Comparison of ENCODE assay signal across 18 mouse cellular contexts in the genomic region with DNA sequence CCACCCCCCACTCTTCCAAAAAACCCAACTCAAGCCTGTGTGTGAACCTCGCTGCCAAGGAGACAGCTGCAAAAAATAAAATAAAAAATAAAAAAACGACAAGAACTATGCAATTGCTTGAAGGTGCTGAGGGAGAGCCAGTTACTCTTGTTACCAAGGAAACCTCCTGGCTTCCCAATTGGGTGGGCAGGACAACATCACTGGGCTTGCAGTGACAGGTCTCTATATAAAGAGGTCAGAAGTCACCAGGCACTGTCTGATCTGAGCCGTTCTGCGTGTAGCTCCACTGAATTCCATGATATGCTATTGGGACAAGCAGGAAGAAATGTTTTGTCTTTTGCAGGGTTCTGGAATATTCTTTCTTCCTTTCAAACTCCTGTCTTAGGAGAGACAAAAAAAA. TPM values are rescaled to one million over a fixed set of nuclear protein-coding genes. Genes with fewer than 3 reads are reported as not detected.
DNase-seq lines count a peak whose midpoint lies in the region; ATAC-seq and TF ChIP-seq lines count a peak whose summit lies in the region.
"Had no signal": no experiment of that assay in that cellular context is flagged by ENCODE, and none has a peak within 500 bp of the region (broad histone marks: within the 10 kb centered on the region; RNA-seq: fewer than 3 reads in every experiment).

No protein-coding gene starts in this region.

- no peak overlapping the region for H3K4me2 ChIP-seq in forebrain, embryonic 14.5 days (ENCODE audit: low read length)
- no peak overlapping the region for H3K4me2 ChIP-seq in forebrain, embryonic 15.5 days (replicated peaks)
- no peak overlapping the region for H3K4me2 ChIP-seq in kidney, embryonic 15.5 days
- H3K4me2 ChIP-seq in midbrain, embryonic 14.5 days (ENCODE audit: low read length), result no peak overlapping the region
- H3K4me2 ChIP-seq in liver, embryonic 11.5 days, result no peak overlapping the region
- H3K4me2 ChIP-seq: hindbrain, embryonic 15.5 days; neural tube, embryonic 13.5 days had no signal

- no peak overlapping the region for H3K27ac ChIP-seq in forebrain, embryonic 14.5 days (ENCODE audit: low read depth, low read length)
- no peak overlapping the region for H3K27ac ChIP-seq in forebrain, embryonic 15.5 days (replicated peaks)
- H3K27ac ChIP-seq in kidney, adult 2 months (ENCODE audit: insufficient read depth, low read depth, low read length), result peak overlapping the region; percentile 74
- H3K27ac ChIP-seq in kidney, embryonic 15.5 days, result no peak overlapping the region
- H3K27ac ChIP-seq in midbrain, embryonic 14.5 days (replicated peaks; ENCODE audit: low read depth, low read length), result no peak overlapping the region
- no peak overlapping the region for H3K27ac ChIP-seq in liver, embryonic 11.5 days (ENCODE audit: low read depth, low read length)
- H3K27ac ChIP-seq: heart, adult 2 months; hindbrain, embryonic 15.5 days; liver, embryonic 14.5 days; neural tube, embryonic 13.5 days had no signal

- no peaks in the 10 kb centered on the region for H3K36me3 ChIP-seq in forebrain, embryonic 14.5 days (ENCODE audit: control insufficient read depth, insufficient read depth, low read length)
- no peaks in the 10 kb centered on the region for H3K36me3 ChIP-seq in forebrain, embryonic 15.5 days
- no peaks in the 10 kb centered on the region for H3K36me3 ChIP-seq in kidney, adult 2 months (ENCODE audit: control insufficient read depth, insufficient read depth, low read length)
- no peaks in the 10 kb centered on the region for H3K36me3 ChIP-seq in kidney, embryonic 15.5 days
- H3K36me3 ChIP-seq in midbrain, embryonic 14.5 days (ENCODE audit: control insufficient read depth, insufficient read depth, low read length), result no peaks in the 10 kb centered on the region
- H3K36me3 ChIP-seq in liver, embryonic 11.5 days (ENCODE audit: control insufficient read depth, insufficient read depth, low read length), result no peaks in the 10 kb centered on the region
- H3K36me3 ChIP-seq: hindbrain, embryonic 15.5 days; neural tube, embryonic 13.5 days had no signal

- no peaks in the 10 kb centered on the region for H3K27me3 ChIP-seq in forebrain, embryonic 14.5 days (replicated peaks; ENCODE audit: control insufficient read depth, insufficient read depth, low read length)
- H3K27me3 ChIP-seq in forebrain, embryonic 15.5 days, result no peaks in the 10 kb centered on the region
- H3K27me3 ChIP-seq in kidney, adult 2 months (replicated peaks; ENCODE audit: control insufficient read depth, insufficient read depth, low read length), result no peaks in the 10 kb centered on the region
- H3K27me3 ChIP-seq in kidney, embryonic 15.5 days, result no peaks in the 10 kb centered on the region
- H3K27me3 ChIP-seq in midbrain, embryonic 14.5 days (ENCODE audit: control insufficient read depth, insufficient read depth, low read length), result no peaks in the 10 kb centered on the region
- no peaks in the 10 kb centered on the region for H3K27me3 ChIP-seq in liver, embryonic 11.5 days (replicated peaks; ENCODE audit: control insufficient read depth, insufficient read depth, low read length)
- H3K27me3 ChIP-seq: hindbrain, embryonic 15.5 days; neural tube, embryonic 13.5 days had no signal

- ATAC-seq in forebrain, embryonic 14.5 days, result no peak
- no peak for ATAC-seq in forebrain, embryonic 15.5 days (replicated peaks)
- no peak for ATAC-seq in kidney, embryonic 15.5 days (replicated peaks; ENCODE audit: low FRiP score)
- no peak for ATAC-seq in midbrain, embryonic 14.5 days (ENCODE audit: low FRiP score, low TSS enrichment)
- no peak for ATAC-seq in liver, embryonic 11.5 days (replicated peaks; ENCODE audit: low FRiP score)

- H3K9me3 ChIP-seq in forebrain, embryonic 14.5 days (replicated peaks; ENCODE audit: control insufficient read depth, low read length), result no peaks in the 10 kb centered on the region
- no peaks in the 10 kb centered on the region for H3K9me3 ChIP-seq in forebrain, embryonic 15.5 days
- H3K9me3 ChIP-seq in kidney, embryonic 15.5 days (replicated peaks), result no peaks in the 10 kb centered on the region
- H3K9me3 ChIP-seq in midbrain, embryonic 14.5 days (ENCODE audit: control insufficient read depth, low read length), result no peaks in the 10 kb centered on the region
- no peaks in the 10 kb centered on the region for H3K9me3 ChIP-seq in liver, embryonic 11.5 days (ENCODE audit: control insufficient read depth, low read length)
- H3K9me3 ChIP-seq: hindbrain, embryonic 15.5 days; neural tube, embryonic 13.5 days had no signal

- DNase-seq in forebrain, embryonic 14.5 days (ENCODE audit: low spot score), result peak; percentile 6
- no peak for DNase-seq in kidney, adult 2 months
- peak; percentile 66 for DNase-seq in embryo, embryonic 10.5 days (ENCODE audit: low spot score)
- peak; percentile 40 for DNase-seq in midbrain, embryonic 14.5 days
- DNase-seq in liver, embryonic 11.5 days (ENCODE audit: low spot score), result no peak
- DNase-seq in layer of hippocampus, adult 9-10 months (ENCODE audit: low spot score), result no peak
- DNase-seq: cerebellum, adult 11 months; cerebellum, postnatal 25 days; gastrocnemius, postnatal 10 days; heart, adult 2 months; kidney, adult 8-10 months; left cerebral cortex, postnatal 4 days; thymus, postnatal 25 days had no signal

- TF ChIP-seq CTCF in kidney, adult 2 months (conservative IDR thresholded peaks at IDR 0.05; ENCODE audit: insufficient read depth, insufficient read length, low read depth, low read length), result no peak

- no peaks in the 10 kb centered on the region for H3K4me1 ChIP-seq in forebrain, embryonic 14.5 days (ENCODE audit: control insufficient read depth, insufficient read depth, low read length)
- no peaks in the 10 kb centered on the region for H3K4me1 ChIP-seq in forebrain, embryonic 15.5 days
- H3K4me1 ChIP-seq in kidney, adult 2 months (ENCODE audit: control insufficient read depth, insufficient read depth, low read length), result peaks cover 3% of the 10 kb centered on the region; the same call in 1 of the 2 replicates
- H3K4me1 ChIP-seq in kidney, embryonic 15.5 days, result peaks cover 6% of the 10 kb centered on the region; the same call in 1 of the 2 replicates
- H3K4me1 ChIP-seq in midbrain, embryonic 14.5 days (ENCODE audit: control insufficient read depth, insufficient read depth, low read length), result no peaks in the 10 kb centered on the region
- no peaks in the 10 kb centered on the region for H3K4me1 ChIP-seq in liver, embryonic 11.5 days (replicated peaks; ENCODE audit: control insufficient read depth, insufficient read depth, low read length)
- H3K4me1 ChIP-seq: neural tube, embryonic 13.5 days had no signal

- WGBS in forebrain, embryonic 14.5 days, result 54% methylated on average over 4 of the region's 4 CpGs
- WGBS in forebrain, embryonic 15.5 days, result 45% methylated on average over 4 of the region's 4 CpGs
- WGBS in kidney, adult 2 months, result 45% methylated on average over 4 of the region's 4 CpGs
- WGBS in kidney, embryonic 15.5 days, result 50% methylated on average over 4 of the region's 4 CpGs
- WGBS in midbrain, embryonic 14.5 days, result 22% methylated on average over 4 of the region's 4 CpGs
- 57% methylated on average over 4 of the region's 4 CpGs for WGBS in liver, embryonic 11.5 days

- no peak for TF ChIP-seq POLR2A in kidney, adult 2 months (IDR thresholded peaks at IDR 0.05; ENCODE audit: low read depth, low read length)

- no peak overlapping the region for H3K4me3 ChIP-seq in forebrain, embryonic 14.5 days (ENCODE audit: low read depth, low read length)
- H3K4me3 ChIP-seq in forebrain, embryonic 15.5 days, result no peak overlapping the region
- H3K4me3 ChIP-seq in kidney, adult 2 months (ENCODE audit: insufficient read depth, low read depth, low read length), result no peak overlapping the region
- no peak overlapping the region for H3K4me3 ChIP-seq in kidney, embryonic 15.5 days (replicated peaks)
- H3K4me3 ChIP-seq in midbrain, embryonic 14.5 days (replicated peaks; ENCODE audit: low read depth, low read length), result no peak overlapping the region
- H3K4me3 ChIP-seq in liver, embryonic 11.5 days (ENCODE audit: low read depth, low read length), result no peak overlapping the region
- H3K4me3 ChIP-seq: heart, adult 2 months; hindbrain, embryonic 15.5 days; neural tube, embryonic 13.5 days had no signal

- no peak overlapping the region for H3K9ac ChIP-seq in forebrain, embryonic 14.5 days (ENCODE audit: low read length)
- no peak overlapping the region for H3K9ac ChIP-seq in forebrain, embryonic 15.5 days (replicated peaks)
- no peak overlapping the region for H3K9ac ChIP-seq in kidney, embryonic 15.5 days
- H3K9ac ChIP-seq in midbrain, embryonic 14.5 days (replicated peaks; ENCODE audit: low read length), result no peak overlapping the region
- no peak overlapping the region for H3K9ac ChIP-seq in liver, embryonic 11.5 days (ENCODE audit: low read depth, low read length)
- H3K9ac ChIP-seq: hindbrain, embryonic 15.5 days; liver, embryonic 14.5 days; neural tube, embryonic 13.5 days had no signal

RNA-seq across cellular contexts. Expression of gene Akap2, which starts 0.7 kb away (rescaled TPM):
- polyA plus RNA-seq in forebrain, embryonic 14.5 days (2014; fragmentation: Nextera tagmentation; extraction: Ambion mirVana), result 5.0 and 5.7 TPM in 2 replicates
- polyA plus RNA-seq in forebrain, embryonic 15.5 days (2015; fragmentation: Nextera tagmentation; extraction: Ambion mirVana), result 6.1 and 6.5 TPM in 2 replicates
- polyA plus RNA-seq in kidney, adult 2 months (2012; rRNA removed), result 124 and 126 TPM in 2 replicates
- 22.8 and 27.8 TPM in 2 replicates for polyA plus RNA-seq in kidney, embryonic 15.5 days (2015; fragmentation: Nextera tagmentation; extraction: Ambion mirVana)
- 6.6 and 10.6 TPM in 2 replicates for polyA plus RNA-seq in midbrain, embryonic 14.5 days (2014; fragmentation: Nextera tagmentation; extraction: Ambion mirVana)
- polyA plus RNA-seq in liver, embryonic 11.5 days (2014; fragmentation: Nextera tagmentation; extraction: Ambion mirVana), result 4.8 and 5.6 TPM in 2 replicates

Comparison
In these comparisons a context has a peak if more than half of its experiments do, and no peak if none do; other contexts are left out.
1. DNase-seq: peak in forebrain, embryonic 14.5 days (single experiment), embryo, embryonic 10.5 days (single experiment) and midbrain, embryonic 14.5 days (single experiment); none in kidney, adult 2 months (single experiment), liver, embryonic 11.5 days (single experiment) and layer of hippocampus, adult 9-10 months (single experiment).